Mouse (Mus musculus): ENCODE measurements at regions not wholly inside any gene's neighbourhood (a gene's known extent, or its start where the extent isn't known, plus 50 kb on each side); places are given as distances from the start of the nearest gene placed in this dataset.

DNA sequence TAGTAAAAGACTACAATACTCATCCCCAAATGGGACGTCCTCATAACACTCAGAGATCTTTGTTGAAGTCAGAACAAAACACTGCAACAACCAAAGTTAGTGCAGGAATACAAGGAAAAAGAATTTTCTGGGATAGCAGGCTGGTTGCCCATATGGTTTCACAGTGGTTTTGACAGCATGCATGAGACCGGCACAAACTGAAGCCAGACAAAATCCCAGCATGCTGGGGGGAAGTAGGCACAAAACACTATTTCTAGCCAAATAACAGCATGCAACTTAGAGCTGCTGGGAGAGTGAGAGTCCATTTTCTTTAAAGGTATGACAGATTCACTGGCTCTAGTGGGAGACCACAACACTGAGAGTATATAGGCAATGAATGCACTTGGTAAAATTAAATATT lies 619.1 kb upstream of the Manea start:
- DNase-seq, result peak; percentile 77

- DNase-seq, result no peak
These were observed 618.2 kb upstream of the Manea start for GRCm38 (mm10) chr4:26964850-26965249.

DNA sequence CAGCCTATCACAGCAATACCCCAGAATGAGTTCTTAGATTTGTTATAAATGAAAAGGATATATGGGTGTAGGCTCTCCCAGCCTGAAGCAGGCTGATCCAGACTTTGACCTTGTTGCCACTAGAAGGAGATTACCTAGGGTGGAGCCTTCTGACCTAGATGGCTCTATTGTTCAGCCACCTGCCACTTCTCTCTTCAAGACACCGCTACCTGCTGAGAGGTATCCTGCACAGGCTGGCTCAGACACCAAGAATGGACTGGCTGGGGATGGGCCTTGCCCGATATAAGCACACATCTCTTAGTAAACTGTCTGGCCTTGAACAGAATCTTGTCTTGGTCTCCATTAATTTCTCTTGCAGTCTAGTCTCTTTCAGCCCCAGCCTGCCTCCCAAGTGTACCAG lies 597.9 kb upstream of the Manea start:
- DNase-seq, result no peak

DNA sequence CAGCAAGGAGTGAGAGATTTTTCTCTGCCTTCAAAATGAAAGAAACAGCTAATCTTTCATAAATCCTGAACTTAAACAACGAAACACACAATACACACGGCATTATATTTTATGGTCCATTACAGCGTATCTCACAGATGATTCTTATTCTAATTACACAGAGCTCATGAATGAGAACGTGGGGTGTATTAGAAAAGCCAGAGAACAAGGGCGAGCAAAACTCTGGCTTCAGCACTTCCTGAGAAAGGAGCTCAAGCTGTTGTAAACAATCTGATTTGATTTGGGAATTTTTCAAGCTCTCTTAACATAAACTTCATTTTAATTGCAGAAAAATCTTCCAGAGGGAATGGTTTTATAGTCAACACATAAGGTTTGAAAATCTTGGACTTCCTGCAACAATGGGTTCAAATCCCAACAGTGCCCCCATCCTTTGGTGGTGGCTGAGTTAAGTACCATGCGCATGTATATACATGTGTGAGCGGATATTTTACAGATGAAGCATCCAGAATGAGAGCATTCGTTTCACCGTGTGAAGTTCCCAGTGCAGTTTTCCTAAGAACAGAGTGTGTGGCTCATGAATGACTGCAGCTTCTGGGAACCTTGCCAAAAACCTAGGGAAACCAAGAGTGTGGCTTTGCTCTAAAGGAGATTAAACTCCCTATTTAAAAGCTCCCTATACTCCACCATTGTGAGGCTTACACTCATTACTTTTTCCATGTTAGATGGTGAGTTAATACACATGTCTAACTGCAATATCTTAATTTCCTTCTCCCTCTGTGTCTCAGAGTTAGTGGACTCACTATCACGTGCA lies 587.5 kb upstream of the Manea start:
- peak; percentile 39 for DNase-seq

- peak; percentile 60 for DNase-seq
These were observed 583.3 kb upstream of the Manea start for GRCm38 (mm10) chr4:26929879-26930481.

GRCm38 (mm10) chr4:26926060-26926459 lies 579.4 kb upstream of the Manea start:
- DNase-seq, result no peak

DNA sequence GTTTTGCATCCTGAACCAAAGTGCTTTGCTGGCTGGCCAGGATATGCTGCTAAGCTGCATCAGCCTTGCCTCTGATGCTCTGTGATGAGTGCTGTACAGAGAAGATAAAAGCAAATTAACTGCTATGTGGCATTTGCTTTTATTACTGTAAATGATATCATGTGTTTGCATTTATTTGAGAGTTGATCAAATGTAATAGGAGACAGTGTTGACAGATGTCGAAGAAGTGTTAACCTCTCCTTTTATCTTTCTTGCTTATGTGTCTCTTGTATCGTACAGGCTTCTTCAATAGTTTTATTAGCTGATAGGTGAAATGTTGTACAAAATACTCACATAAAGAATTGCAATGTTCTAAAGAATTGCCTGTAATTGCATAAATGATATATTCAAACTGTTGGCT lies 541.8 kb upstream of the Manea start:
- DNase-seq, result no peak

GRCm38 (mm10) chr4:26879022-26879421 lies 532.3 kb upstream of the Manea start:
- DNase-seq, result no peak

DNA sequence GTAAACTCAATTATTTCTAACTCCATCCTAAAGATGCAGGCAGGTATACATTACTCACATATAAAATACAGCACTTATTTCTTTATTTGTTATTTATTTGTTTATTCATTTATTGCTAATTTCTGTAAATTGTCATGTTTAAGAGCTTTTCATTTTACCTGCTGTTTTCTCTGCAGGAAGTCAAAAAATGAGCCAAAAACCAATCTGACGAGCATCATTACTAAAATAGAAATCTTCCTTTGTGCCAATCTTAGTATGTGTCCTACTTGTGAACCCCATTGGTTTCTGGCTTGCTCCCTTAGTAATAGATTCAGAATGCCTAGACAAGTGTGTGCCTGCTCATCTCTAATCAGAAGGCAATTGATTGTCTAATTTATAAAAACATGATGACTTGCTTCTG lies 495.1 kb upstream of the Manea start:
- no peak for DNase-seq

GRCm38 (mm10) chr4:26800831-26801230 lies 454.1 kb upstream of the Manea start:
- DNase-seq, result no peak

DNA sequence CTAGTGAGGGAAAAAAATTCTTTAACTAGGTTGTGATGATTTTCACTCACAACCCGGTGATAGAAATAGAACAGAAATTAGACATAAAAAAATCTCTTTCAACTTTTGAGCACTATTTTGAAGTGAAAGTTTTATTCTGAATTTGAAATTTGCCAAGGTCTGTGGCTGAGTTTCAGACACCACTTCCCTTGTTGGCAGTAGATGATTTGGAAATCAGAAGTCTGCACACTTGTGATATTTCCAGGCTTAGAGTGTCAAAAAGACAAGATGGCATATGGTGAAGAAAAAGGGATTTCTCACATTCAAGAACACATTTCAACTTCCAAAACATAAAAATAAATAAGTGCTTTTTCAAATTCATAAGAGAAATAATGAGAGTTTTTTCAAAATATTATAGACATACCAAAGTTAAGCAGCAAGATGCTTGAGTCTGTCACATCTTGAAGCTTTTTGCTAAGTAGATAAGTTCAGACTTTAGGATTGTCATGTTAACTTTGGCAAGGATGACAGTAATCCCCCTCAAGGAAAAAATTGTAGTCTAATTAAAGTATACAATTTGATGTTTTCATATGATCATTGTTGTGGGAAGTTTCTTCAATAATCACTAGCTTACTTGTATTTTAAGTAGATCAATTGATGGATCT lies 446.6 kb upstream of the Manea start:
- DNase-seq, result no peak

DNA sequence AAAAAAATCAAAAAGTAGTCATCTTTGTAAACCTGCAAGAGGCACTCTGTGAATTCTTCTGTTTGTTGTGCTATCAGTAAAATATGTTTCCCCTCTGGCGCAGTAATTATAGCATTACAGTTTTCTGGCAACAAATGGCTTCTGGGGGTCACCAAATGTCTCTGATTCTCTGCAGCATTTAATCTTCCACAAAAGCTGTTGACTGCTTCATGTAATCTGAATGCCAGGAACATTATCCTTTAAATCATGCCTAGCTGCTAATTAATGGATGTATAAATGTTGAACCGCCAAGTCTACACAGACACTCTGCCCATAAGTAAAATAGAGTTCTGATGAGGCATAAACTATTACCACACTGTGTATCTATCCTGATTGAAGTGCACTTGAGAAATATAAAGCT lies 421.2 kb upstream of the Manea start:
- DNase-seq, result no peak

GRCm38 (mm10) chr4:26766235-26767228 lies 419.8 kb upstream of the Manea start:
- no peak for DNase-seq

GRCm38 (mm10) chr4:26740815-26741214 lies 394.1 kb upstream of the Manea start:
- DNase-seq, result no peak

- no peak for DNase-seq
These were observed 389.7 kb upstream of the Manea start for GRCm38 (mm10) chr4:26736381-26736780.

- no peak for DNase-seq
These were observed 367.7 kb upstream of the Manea start for GRCm38 (mm10) chr4:26714437-26714836.

DNA sequence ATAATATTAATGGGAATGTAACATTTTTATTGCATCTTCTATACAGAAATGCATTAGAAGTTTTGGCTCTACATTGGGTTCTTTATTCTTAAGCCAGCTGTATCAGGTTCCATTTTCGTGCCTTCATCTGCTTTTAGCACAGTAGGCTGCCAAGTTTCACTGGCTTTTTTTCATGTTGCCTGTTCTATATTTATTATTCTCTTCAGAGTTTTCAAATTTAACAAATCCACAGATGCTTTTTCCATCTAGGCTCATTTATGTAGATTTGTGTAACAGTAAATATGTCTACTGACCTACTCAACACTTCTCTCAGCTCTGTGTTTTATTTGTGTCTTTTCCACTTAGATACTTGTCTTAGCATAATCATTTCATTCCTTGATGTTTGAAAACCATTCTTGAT lies 363.3 kb upstream of the Manea start:
- no peak for DNase-seq

DNA sequence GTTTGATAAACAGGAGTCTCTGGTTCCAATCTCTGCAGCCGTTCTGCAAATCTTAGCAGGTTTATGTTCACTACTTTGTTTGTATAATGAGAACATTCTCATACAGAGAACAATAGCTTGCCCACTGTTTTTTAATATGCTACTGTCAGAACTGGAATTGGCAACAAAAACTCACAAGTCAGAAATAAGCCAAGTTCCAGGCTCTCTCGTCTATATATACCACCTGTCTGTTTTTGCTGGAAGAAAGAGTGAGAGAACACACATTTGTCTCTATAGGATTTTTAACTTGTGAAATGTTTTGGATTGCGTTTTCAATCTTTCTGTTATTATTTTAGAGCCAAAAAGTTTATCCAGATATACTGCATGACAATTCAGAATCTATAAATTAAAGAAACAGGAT lies 349.3 kb upstream of the Manea start:
- DNase-seq, result no peak
